Mouse (Mus musculus): Measurements from ENCODE around the gene Impdh1.

DNA sequence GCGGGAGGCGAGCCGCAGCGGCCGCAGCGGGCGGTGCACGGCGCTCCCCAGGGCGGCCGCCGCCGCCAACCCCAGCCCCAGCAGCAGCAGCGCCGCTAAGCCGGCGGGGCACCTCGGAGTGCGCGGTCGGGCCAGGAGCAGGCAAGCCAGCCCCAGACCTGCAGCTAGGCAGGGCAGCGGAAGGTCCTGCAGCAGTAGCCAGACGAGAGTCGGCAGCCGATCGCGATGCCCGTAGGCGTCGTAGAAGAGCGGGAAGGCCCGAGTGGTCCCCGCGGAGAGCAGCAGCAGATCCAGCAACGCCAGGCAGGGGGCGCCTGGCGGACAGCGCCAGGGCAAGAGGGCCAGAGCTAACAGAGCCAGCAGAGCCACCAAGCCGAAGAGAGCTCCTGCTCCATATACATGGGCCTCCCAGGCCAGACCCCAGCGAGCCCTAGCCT, 45.2 kb downstream of the Impdh1 start:
- TF ChIP-seq CTCF (IDR thresholded peaks at IDR 0.05; ENCODE audit: low read depth) (peak; percentile 88), EP300 (optimal IDR thresholded peaks at IDR 0.05) (no peak)

Measured in stomach, postnatal 0 days (tissue).